Comparison of ENCODE assay signal across 7 mouse cellular contexts in genomic region chr5:28165358-28166255, GRCm38 (mm10). TPM values are rescaled to one million over a fixed set of nuclear protein-coding genes. Genes with fewer than 3 reads are reported as not detected.
DNase-seq lines count a peak whose midpoint lies in the region; ATAC-seq lines count a peak whose summit lies in the region.

Gene En2 (plus strand): TSS chr5:28165694.

- peak; percentile 57 for ATAC-seq in cerebellum, adult (ENCODE audit: insufficient number of reproducible peaks, low FRiP score, low TSS enrichment)
- ATAC-seq in forebrain, embryonic 13.5 days = peak; percentile 86
- peak; percentile 79 for ATAC-seq in hindbrain, embryonic 13.5 days (ENCODE audit: low FRiP score)
- peak; percentile 67 for ATAC-seq in limb, embryonic 11.5 days (ENCODE audit: insufficient number of reproducible peaks, low FRiP score, low TSS enrichment, low read depth)
- peak; percentile 86 for ATAC-seq in midbrain, embryonic 16.5 days

- no peaks in the 10 kb centered on the region for H3K9me3 ChIP-seq in forebrain, embryonic 13.5 days (replicated peaks)
- H3K9me3 ChIP-seq in hindbrain, embryonic 13.5 days = no peaks in the 10 kb centered on the region
- H3K9me3 ChIP-seq in limb, embryonic 11.5 days (ENCODE audit: control insufficient read depth, low read length) = no peaks in the 10 kb centered on the region
- H3K9me3 ChIP-seq in midbrain, embryonic 16.5 days (replicated peaks; ENCODE audit: control insufficient read depth, low read length, poor library complexity, severe bottlenecking) = no peaks in the 10 kb centered on the region

- H3K4me2 ChIP-seq in forebrain, embryonic 13.5 days = peak within 1 kb of the TSS; percentile 79
- H3K4me2 ChIP-seq in hindbrain, embryonic 13.5 days = peak within 1 kb of the TSS; percentile 60
- peak within 1 kb of the TSS; percentile 86 for H3K4me2 ChIP-seq in limb, embryonic 11.5 days (ENCODE audit: low read depth, severe bottlenecking)
- H3K4me2 ChIP-seq in midbrain, embryonic 16.5 days (ENCODE audit: low read length) = peak within 1 kb of the TSS; percentile 74

- H3K4me3 ChIP-seq in forebrain, embryonic 13.5 days = peak within 1 kb of the TSS; percentile 46
- H3K4me3 ChIP-seq in hindbrain, embryonic 13.5 days = peak within 1 kb of the TSS; percentile 49
- H3K4me3 ChIP-seq in limb, embryonic 11.5 days (ENCODE audit: low read depth, low read length) = peak within 1 kb of the TSS; percentile 33
- H3K4me3 ChIP-seq in midbrain, embryonic 16.5 days (ENCODE audit: low read depth, low read length) = peak within 1 kb of the TSS; percentile 67

- WGBS in forebrain, embryonic 13.5 days = 0% methylated on average over 88 of the region's 113 CpGs
- under 1% methylated on average over 103 of the region's 113 CpGs for WGBS in hindbrain, embryonic 13.5 days
- WGBS in limb, embryonic 11.5 days = under 1% methylated on average over 82 of the region's 113 CpGs
- 0% methylated on average over 81 of the region's 113 CpGs for WGBS in midbrain, embryonic 16.5 days

- H3K9ac ChIP-seq in forebrain, embryonic 13.5 days = peak within 1 kb of the TSS; percentile 26
- peak within 1 kb of the TSS; percentile 77 for H3K9ac ChIP-seq in hindbrain, embryonic 13.5 days
- peak within 1 kb of the TSS; percentile 5; the same call in 1 of the 2 replicates for H3K9ac ChIP-seq in limb, embryonic 11.5 days (ENCODE audit: low read length)
- peak within 1 kb of the TSS; percentile 78 for H3K9ac ChIP-seq in midbrain, embryonic 16.5 days (ENCODE audit: low read depth, low read length)

- DNase-seq in adrenal gland, adult 18-20 months (ENCODE audit: low spot score in 2 of 2) = peak; percentile 45 to 52
- peak; percentile 85 for DNase-seq in limb, embryonic 11.5 days (ENCODE audit: low spot score)
- no peak for DNase-seq in thymus, postnatal 36 days

- no peak within 1 kb of the TSS for H3K27ac ChIP-seq in forebrain, embryonic 13.5 days
- H3K27ac ChIP-seq in hindbrain, embryonic 13.5 days = peak within 1 kb of the TSS; percentile 83
- no peak within 1 kb of the TSS for H3K27ac ChIP-seq in limb, embryonic 11.5 days (replicated peaks; ENCODE audit: low read depth, low read length)
- H3K27ac ChIP-seq in midbrain, embryonic 16.5 days (ENCODE audit: low read length) = peak within 1 kb of the TSS; percentile 91

- H3K27me3 ChIP-seq in forebrain, embryonic 13.5 days = peaks cover 96% of the 10 kb centered on the region
- H3K27me3 ChIP-seq in hindbrain, embryonic 13.5 days = peaks cover 92% of the 10 kb centered on the region
- H3K27me3 ChIP-seq in limb, embryonic 11.5 days (ENCODE audit: control insufficient read depth, insufficient read depth, low read length) = peaks cover 88% of the 10 kb centered on the region
- peaks cover 24% of the 10 kb centered on the region for H3K27me3 ChIP-seq in midbrain, embryonic 16.5 days (ENCODE audit: control insufficient read depth, insufficient read depth, low read depth, low read length)

- H3K36me3 ChIP-seq in forebrain, embryonic 13.5 days (ENCODE audit: poor library complexity, severe bottlenecking) = no peaks in the 10 kb centered on the region
- no peaks in the 10 kb centered on the region for H3K36me3 ChIP-seq in hindbrain, embryonic 13.5 days
- H3K36me3 ChIP-seq in limb, embryonic 11.5 days (ENCODE audit: control insufficient read depth, insufficient read depth, low read length) = no peaks in the 10 kb centered on the region
- H3K36me3 ChIP-seq in midbrain, embryonic 16.5 days (ENCODE audit: control insufficient read depth, insufficient read depth, low read length) = no peaks in the 10 kb centered on the region

- H3K4me1 ChIP-seq in forebrain, embryonic 13.5 days = peaks cover 23% of the 10 kb centered on the region
- peaks cover 31% of the 10 kb centered on the region for H3K4me1 ChIP-seq in hindbrain, embryonic 13.5 days (replicated peaks)
- H3K4me1 ChIP-seq in limb, embryonic 11.5 days (ENCODE audit: control insufficient read depth, insufficient read depth, low read length) = peaks cover 12% of the 10 kb centered on the region; the same call in 1 of the 2 replicates
- H3K4me1 ChIP-seq in midbrain, embryonic 16.5 days (ENCODE audit: control insufficient read depth, insufficient read depth, low read length) = peaks cover 11% of the 10 kb centered on the region

RNA-seq across cellular contexts. Expression of gene En2, which starts in this region (rescaled TPM):
- under 1 TPM in 1 of 2 experiments, not detected in 1; 0.13 TPM for total RNA-seq in adrenal gland, adult 18-20 months (2021)
- polyA plus RNA-seq in forebrain, embryonic 13.5 days (2015; fragmentation: Nextera tagmentation; extraction: Ambion mirVana) = 0.04 TPM in 1 of 2 replicates, not detected in the other
- polyA plus RNA-seq in hindbrain, embryonic 13.5 days (2015; fragmentation: Nextera tagmentation; extraction: Ambion mirVana) = 0.58 and 0.71 TPM in 2 replicates
- not detected in 2 replicates for polyA plus RNA-seq in limb, embryonic 11.5 days (2014; fragmentation: Nextera tagmentation; extraction: Ambion mirVana)
- polyA plus RNA-seq in midbrain, embryonic 16.5 days (2015; fragmentation: Nextera tagmentation; extraction: Ambion mirVana) = 0.55 and 0.72 TPM in 2 replicates

Comparison
In these comparisons a context has a peak if more than half of its experiments do, and no peak if none do; other contexts are left out.
1. Peak in DNase-seq in adrenal gland, adult 18-20 months; RNA of the gene not detected or under 1 TPM.
2. Peak in ATAC-seq, H3K4me3 ChIP-seq, H3K9ac ChIP-seq and H3K4me2 ChIP-seq in forebrain, embryonic 13.5 days; RNA of the gene not detected or under 1 TPM.
3. Peak in ATAC-seq, H3K4me3 ChIP-seq, H3K27ac ChIP-seq, H3K9ac ChIP-seq and H3K4me2 ChIP-seq in hindbrain, embryonic 13.5 days; RNA of the gene not detected or under 1 TPM.
4. Peak in DNase-seq, ATAC-seq, H3K4me3 ChIP-seq, H3K9ac ChIP-seq and H3K4me2 ChIP-seq in limb, embryonic 11.5 days; RNA of the gene not detected or under 1 TPM.
5. Peak in ATAC-seq, H3K4me3 ChIP-seq, H3K27ac ChIP-seq, H3K9ac ChIP-seq and H3K4me2 ChIP-seq in midbrain, embryonic 16.5 days; RNA of the gene not detected or under 1 TPM.
6. H3K9ac ChIP-seq: peak in every context shown above with its lines; median percentile 78 in midbrain, embryonic 16.5 days; 77 in hindbrain, embryonic 13.5 days; 26 in forebrain, embryonic 13.5 days; 5 in limb, embryonic 11.5 days.